ENCODE assay signal across 19 mouse cellular contexts in genomic region chr1:35806329-35806728, GRCm38 (mm10).
DNase-seq lines count a peak whose midpoint lies in the region; ATAC-seq and TF ChIP-seq lines count a peak whose summit lies in the region.
"Had no signal": no experiment of that assay in that cellular context is flagged by ENCODE, and none has a peak within 500 bp of the region (broad histone marks: within the 10 kb centered on the region; RNA-seq: fewer than 3 reads in every experiment).

No protein-coding gene starts in this region.

- WGBS in embryonic facial prominence, embryonic 12.5 days = 74% methylated on average over 2 of the region's 2 CpGs
- WGBS in embryonic facial prominence, embryonic 10.5 days = 68% methylated on average over 2 of the region's 2 CpGs
- 38% methylated on average over 2 of the region's 2 CpGs for WGBS in hindbrain, embryonic 13.5 days
- 50% methylated on average over 2 of the region's 2 CpGs for WGBS in hindbrain, embryonic 11.5 days

- H3K4me3 ChIP-seq in embryonic facial prominence, embryonic 12.5 days = no peak overlapping the region
- no peak overlapping the region for H3K4me3 ChIP-seq in embryonic facial prominence, embryonic 10.5 days
- H3K4me3 ChIP-seq in hindbrain, embryonic 13.5 days = no peak overlapping the region
- no peak overlapping the region for H3K4me3 ChIP-seq in hindbrain, embryonic 11.5 days (ENCODE audit: low read depth, low read length)
- H3K4me3 ChIP-seq in myocyte = no peak overlapping the region
- H3K4me3 ChIP-seq: heart, embryonic 12.5 days; liver, embryonic 13.5 days; midbrain, embryonic 12.5 days had no signal

- no peak for ATAC-seq in embryonic facial prominence, embryonic 12.5 days (ENCODE audit: insufficient number of reproducible peaks, insufficient read depth, low FRiP score, low TSS enrichment)
- ATAC-seq in hindbrain, embryonic 13.5 days (ENCODE audit: low FRiP score) = no peak
- no peak for ATAC-seq in hindbrain, embryonic 11.5 days (ENCODE audit: low FRiP score)
- ATAC-seq: intestine, postnatal 0 days had no signal

- no peaks in the 10 kb centered on the region for H3K79me2 ChIP-seq in myocyte (ENCODE audit: control insufficient read depth, insufficient read depth)

- H3K4me2 ChIP-seq in embryonic facial prominence, embryonic 12.5 days (replicated peaks) = no peak overlapping the region
- H3K4me2 ChIP-seq in hindbrain, embryonic 13.5 days = no peak overlapping the region
- H3K4me2 ChIP-seq in hindbrain, embryonic 11.5 days (replicated peaks; ENCODE audit: low read depth, low read length) = no peak overlapping the region
- peak overlapping the region; percentile 53 for H3K4me2 ChIP-seq in myocyte (ENCODE audit: low read depth)
- H3K4me2 ChIP-seq: heart, embryonic 12.5 days; liver, embryonic 13.5 days; midbrain, embryonic 12.5 days had no signal

- H3K9ac ChIP-seq in embryonic facial prominence, embryonic 12.5 days = no peak overlapping the region
- H3K9ac ChIP-seq in hindbrain, embryonic 13.5 days = no peak overlapping the region
- H3K9ac ChIP-seq in hindbrain, embryonic 11.5 days (ENCODE audit: low read depth, low read length) = no peak overlapping the region
- H3K9ac ChIP-seq: heart, embryonic 12.5 days; liver, embryonic 13.5 days; midbrain, embryonic 12.5 days had no signal

- H3K9me3 ChIP-seq in embryonic facial prominence, embryonic 12.5 days = no peaks in the 10 kb centered on the region
- no peaks in the 10 kb centered on the region for H3K9me3 ChIP-seq in embryonic facial prominence, embryonic 10.5 days
- H3K9me3 ChIP-seq in hindbrain, embryonic 13.5 days = no peaks in the 10 kb centered on the region
- no peaks in the 10 kb centered on the region for H3K9me3 ChIP-seq in hindbrain, embryonic 11.5 days (ENCODE audit: control insufficient read depth, low read length)
- H3K9me3 ChIP-seq: liver, embryonic 13.5 days; midbrain, embryonic 12.5 days had no signal

- H3K27ac ChIP-seq in embryonic facial prominence, embryonic 12.5 days = peak overlapping the region; percentile 60; the same call in 1 of the 2 replicates
- H3K27ac ChIP-seq in embryonic facial prominence, embryonic 10.5 days (replicated peaks) = no peak overlapping the region
- peak overlapping the region; percentile 23; the same call in 1 of the 2 replicates for H3K27ac ChIP-seq in hindbrain, embryonic 13.5 days
- H3K27ac ChIP-seq in hindbrain, embryonic 11.5 days (ENCODE audit: low read depth, low read length) = no peak overlapping the region
- H3K27ac ChIP-seq: liver, embryonic 13.5 days; midbrain, embryonic 12.5 days had no signal

- no peak overlapping the region for H3ac ChIP-seq in myocyte (ENCODE audit: control insufficient read depth, insufficient read length)

- no peak for DNase-seq in embryonic facial prominence, embryonic 10.5 days (ENCODE audit: low spot score)
- no peak for DNase-seq in hindbrain, embryonic 11.5 days (ENCODE audit: low spot score)
- peak; percentile 0 for DNase-seq in urinary bladder, postnatal 14 days (ENCODE audit: low spot score)
- no peak for DNase-seq in urinary bladder, adult 18-20 months (ENCODE audit: low spot score in 2 of 2)
- DNase-seq in urinary bladder, postnatal 10 days (ENCODE audit: low spot score) = no peak
- DNase-seq: adrenal gland, postnatal 25 days; cerebellum, adult 11-12 months; cerebellum, postnatal 10 days; heart, postnatal 10 days; left cerebral cortex, postnatal 4 days; liver, embryonic 13.5 days; lung, adult 2 months; lung, postnatal 14 days had no signal

- no peaks in the 10 kb centered on the region for H3K27me3 ChIP-seq in embryonic facial prominence, embryonic 12.5 days
- no peaks in the 10 kb centered on the region for H3K27me3 ChIP-seq in embryonic facial prominence, embryonic 10.5 days (replicated peaks; ENCODE audit: low read depth, poor library complexity, severe bottlenecking)
- no peaks in the 10 kb centered on the region for H3K27me3 ChIP-seq in hindbrain, embryonic 13.5 days
- no peaks in the 10 kb centered on the region for H3K27me3 ChIP-seq in hindbrain, embryonic 11.5 days (ENCODE audit: control insufficient read depth, insufficient read depth, low read length)
- no peaks in the 10 kb centered on the region for H3K27me3 ChIP-seq in myocyte (ENCODE audit: control insufficient read depth, insufficient read depth, insufficient read length)
- H3K27me3 ChIP-seq: heart, embryonic 12.5 days; liver, embryonic 13.5 days; midbrain, embryonic 12.5 days had no signal

- no peaks in the 10 kb centered on the region for H3K4me1 ChIP-seq in embryonic facial prominence, embryonic 12.5 days
- H3K4me1 ChIP-seq in embryonic facial prominence, embryonic 10.5 days = no peaks in the 10 kb centered on the region
- H3K4me1 ChIP-seq in hindbrain, embryonic 13.5 days (replicated peaks) = peaks cover 37% of the 10 kb centered on the region
- H3K4me1 ChIP-seq in hindbrain, embryonic 11.5 days (replicated peaks; ENCODE audit: control insufficient read depth, insufficient read depth, low read length) = no peaks in the 10 kb centered on the region
- H3K4me1 ChIP-seq: liver, embryonic 13.5 days had no signal

- no peak for TF ChIP-seq POLR2A in myocyte (IDR thresholded peaks at IDR 0.05; ENCODE audit: insufficient read length, low read depth)

- H3K36me3 ChIP-seq in embryonic facial prominence, embryonic 12.5 days = no peaks in the 10 kb centered on the region
- no peaks in the 10 kb centered on the region for H3K36me3 ChIP-seq in embryonic facial prominence, embryonic 10.5 days (replicated peaks)
- H3K36me3 ChIP-seq in hindbrain, embryonic 13.5 days = no peaks in the 10 kb centered on the region
- no peaks in the 10 kb centered on the region for H3K36me3 ChIP-seq in hindbrain, embryonic 11.5 days (ENCODE audit: control insufficient read depth, insufficient read depth, low read length)
- no peaks in the 10 kb centered on the region for H3K36me3 ChIP-seq in myocyte (ENCODE audit: control insufficient read depth, insufficient read depth)
- H3K36me3 ChIP-seq: heart, embryonic 12.5 days; liver, embryonic 13.5 days; midbrain, embryonic 12.5 days had no signal

TF ChIP-seq in myocyte, 11 proteins besides CTCF, POLR2A, EP300 and RAD21:
- TF ChIP-seq SRF (IDR thresholded peaks at IDR 0.05; ENCODE audit: control insufficient read depth, insufficient read length, low read depth) = no peak
- TF ChIP-seq POLR2AphosphoS2 (IDR thresholded peaks at IDR 0.05; ENCODE audit: insufficient read length, low read depth) = no peak
- TF ChIP-seq MAX (IDR thresholded peaks at IDR 0.05; ENCODE audit: low read depth) = no peak
- TF ChIP-seq MYOG (IDR thresholded peaks at IDR 0.05; ENCODE audit: control insufficient read depth in 1 of 3, insufficient read depth in 1 of 3, insufficient read length in 2 of 3, low read depth in 2 of 3) = no peak
- no peak for TF ChIP-seq CEBPB (IDR thresholded peaks at IDR 0.05; ENCODE audit: insufficient read depth, poor library complexity, severe bottlenecking)
- TF ChIP-seq MYOD1 (IDR thresholded peaks at IDR 0.05; ENCODE audit: control insufficient read depth in 1 of 3, insufficient read length in 2 of 3, low read depth in 2 of 3) = no peak
- no peak for TF ChIP-seq TCF12 (IDR thresholded peaks at IDR 0.05; ENCODE audit: insufficient read depth, poor library complexity, severe bottlenecking)
- TF ChIP-seq USF1 (IDR thresholded peaks at IDR 0.05; ENCODE audit: low read depth) = no peak
- TF ChIP-seq REST (IDR thresholded peaks at IDR 0.05; ENCODE audit: insufficient read depth, insufficient read length) = no peak
- TF ChIP-seq E2F4 (IDR thresholded peaks at IDR 0.05; ENCODE audit: insufficient read depth) = no peak
- no peak for TF ChIP-seq TCF3 (IDR thresholded peaks at IDR 0.05; ENCODE audit: insufficient read length, low read depth)

Comparison
In these comparisons a context has a peak if more than half of its experiments do, and no peak if none do; other contexts are left out.
1. H3K27ac ChIP-seq: peak in embryonic facial prominence, embryonic 12.5 days (single experiment) and hindbrain, embryonic 13.5 days (single experiment); none in embryonic facial prominence, embryonic 10.5 days (single experiment) and hindbrain, embryonic 11.5 days (single experiment).